Mouse (Mus musculus) bone marrow, adult 2 months (tissue): ENCODE data around the gene Arhgap22. TPM values are rescaled to one million over a fixed set of nuclear protein-coding genes. Genes with fewer than 3 reads are reported as not detected.

Source experiments
- H3K27ac ChIP-seq: fragments of 200-500 bp; 2 replicates; pipeline ENCODE4 v1.5.1; 2012; ENCODE audit warnings: low read depth, mild to moderate bottlenecking, control low read depth, inconsistent platforms, low read length; ENCODE audit not compliant: control insufficient read depth, poor library complexity, insufficient read depth
- H3K4me1 ChIP-seq: fragments of 200-500 bp; 2 replicates; pipeline ENCODE4 v1.6.1; 2011; ENCODE audit warnings: low read length; ENCODE audit not compliant: control insufficient read depth, insufficient read depth
- H3K4me3 ChIP-seq: fragments of 200-500 bp; replicated peaks from 2 replicates; pipeline ENCODE3; 2011; ENCODE audit warnings: mild to moderate bottlenecking, low read depth, low read length, control low read depth; ENCODE audit not compliant: control insufficient read depth
- CTCF ChIP-seq: fragments of 200-500 bp; IDR thresholded peaks from 2 replicates; pipeline ENCODE4 v1.5.1; 2011; ENCODE audit warnings: low read length, control low read depth; ENCODE audit not compliant: control insufficient read depth, insufficient read depth
- POLR2A ChIP-seq: fragments of 200-500 bp; IDR thresholded peaks from 2 replicates; pipeline ENCODE4 v1.6.1; 2011; ENCODE audit warnings: low read depth, mild to moderate bottlenecking, control low read depth, low read length, borderline replicate concordance; ENCODE audit not compliant: control insufficient read depth
- WGBS: fragments of 180-500 bp; shearing (Covaris S2); methylation state at CpG from one replicate; pipeline ENCODE4 v1.1.7; 2018; 5-methylcytosine and 5-hydroxymethylcytosine counted together
- polyA plus RNA-seq: library from polyadenylated mRNA; stranded (reverse); fragments of >200 nt; gene quantifications from 2 replicates; pipeline ENCODE4 v1.2.4, GENCODE M21; 2011; ENCODE audit warnings: low replicate concordance; ENCODE audit not compliant: missing spikeins, insufficient read depth, insufficient read length

The Arhgap22 gene
- 1.3 TPM in 1 of 2 replicates, not detected in the other for polyA plus RNA-seq

DNA sequence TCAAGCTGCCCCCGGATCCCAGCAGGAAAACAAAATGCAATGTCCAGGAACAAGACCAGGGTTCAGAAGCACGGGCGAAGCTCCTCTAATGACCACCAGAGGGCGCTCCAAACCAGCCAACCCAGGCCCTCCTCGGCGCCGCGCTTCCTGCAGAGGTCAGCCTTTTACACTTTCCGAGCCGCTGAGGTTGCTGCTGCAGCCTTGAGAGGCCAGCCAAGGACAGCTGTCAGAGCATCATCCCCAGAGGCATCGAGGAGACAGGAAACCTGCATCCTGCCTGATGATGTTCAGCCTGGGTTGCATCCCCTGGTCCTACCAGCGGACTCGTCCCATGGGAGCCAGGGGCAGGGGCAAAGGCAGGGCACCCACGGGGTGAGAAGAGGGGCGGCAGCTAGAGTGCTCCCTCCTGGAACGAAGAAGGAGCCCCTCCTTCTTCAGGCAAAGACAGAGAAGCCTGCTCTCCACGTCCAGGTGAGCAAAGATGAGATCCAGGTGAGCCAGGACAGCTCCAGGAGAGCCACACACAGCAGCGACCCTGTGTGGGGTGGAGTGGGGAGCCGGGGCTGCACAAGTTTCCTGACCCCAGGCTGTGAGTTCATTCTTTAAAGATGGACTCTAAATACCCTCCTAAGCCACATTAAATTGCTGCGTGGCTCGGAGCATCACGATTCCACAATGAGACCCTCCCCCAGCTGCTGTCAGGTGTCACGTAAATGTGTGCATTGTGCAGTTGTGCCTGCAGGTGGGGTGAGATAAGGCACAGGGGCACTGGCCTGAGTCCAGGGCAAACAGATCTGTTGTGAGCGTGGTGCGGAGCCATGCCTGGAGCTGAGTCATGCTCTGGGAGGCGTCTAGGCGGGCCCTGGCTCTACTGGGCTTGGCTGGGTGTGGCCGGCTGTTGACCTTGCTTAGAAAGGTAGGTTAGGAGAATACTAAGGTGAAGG, at the start of gene Arhgap22:
Arhgap22 (plus strand) TSS at position 204 of the 944 bp plus-strand sequence.
- no peak within 1 kb of the TSS for H3K27ac ChIP-seq

DNA sequence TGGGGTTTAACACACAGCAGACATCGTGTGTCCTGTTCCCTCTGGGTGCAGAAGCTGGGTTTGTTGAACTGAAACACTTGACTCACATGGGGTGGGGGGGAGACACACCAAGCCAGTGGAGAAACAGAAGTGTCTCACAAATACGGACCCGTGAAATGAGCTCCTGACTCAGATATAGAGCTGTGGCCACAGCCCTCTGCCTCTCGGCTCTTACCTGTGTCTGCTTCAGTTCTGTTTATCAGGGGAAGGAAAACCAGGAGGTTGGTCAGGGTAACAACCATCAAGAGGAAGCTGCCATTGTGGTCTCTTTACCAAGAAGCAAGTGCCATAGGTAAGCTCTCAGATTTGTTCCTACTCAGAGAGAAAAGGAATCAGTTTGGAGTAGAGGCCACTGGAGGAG, 45.1 kb upstream of the Arhgap22 start:
- TF ChIP-seq CTCF = no peak
- TF ChIP-seq POLR2A = no peak
- H3K4me3 ChIP-seq = no peak overlapping the region
- no peak overlapping the region for H3K27ac ChIP-seq
- H3K4me1 ChIP-seq = peaks cover 5% of the 10 kb centered on the region; the same call in 1 of the 2 replicates
- WGBS = 32% methylated on average over 4 of the region's 4 CpGs

More for the DNA sequence above, at the start of gene Arhgap22:
- 4% methylated on average over 28 of the region's 28 CpGs for WGBS
- TF ChIP-seq CTCF (peak; percentile 93), POLR2A (0 out of 2 replicates have a peak, but pooled peaks have one; percentile 16)
- H3K4me3 ChIP-seq = no peak within 1 kb of the TSS
- H3K4me1 ChIP-seq = no peaks in the 10 kb centered on the region; the same call in 1 of the 2 replicates

DNA sequence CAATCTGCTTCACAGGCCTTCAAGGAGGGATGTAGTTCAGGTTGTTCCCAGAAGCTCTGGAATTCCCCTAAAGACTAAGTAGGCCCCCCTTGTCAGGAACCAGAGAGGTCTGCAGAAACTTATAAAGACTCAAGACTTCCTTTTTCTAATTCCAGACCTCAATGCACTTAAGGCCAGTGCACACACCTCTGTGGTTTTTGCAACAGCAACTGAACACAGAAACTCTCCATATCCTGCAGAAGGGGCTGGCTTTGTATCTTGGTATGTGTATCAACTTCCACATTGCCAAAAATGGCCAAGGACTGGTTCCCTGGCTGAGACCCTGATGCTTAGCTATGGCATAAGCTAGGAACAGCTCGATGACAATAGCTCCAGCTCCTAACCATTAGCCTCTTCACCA, 41.9 kb upstream of the Arhgap22 start:
- TF ChIP-seq POLR2A (no peak), CTCF (no peak)
- Histone ChIP-seq H3K4me3 (no peak overlapping the region), H3K27ac (no peak overlapping the region), H3K4me1 (peaks cover 12% of the 10 kb centered on the region)
- WGBS = 7% methylated on average over 1 of the region's 1 CpGs

DNA sequence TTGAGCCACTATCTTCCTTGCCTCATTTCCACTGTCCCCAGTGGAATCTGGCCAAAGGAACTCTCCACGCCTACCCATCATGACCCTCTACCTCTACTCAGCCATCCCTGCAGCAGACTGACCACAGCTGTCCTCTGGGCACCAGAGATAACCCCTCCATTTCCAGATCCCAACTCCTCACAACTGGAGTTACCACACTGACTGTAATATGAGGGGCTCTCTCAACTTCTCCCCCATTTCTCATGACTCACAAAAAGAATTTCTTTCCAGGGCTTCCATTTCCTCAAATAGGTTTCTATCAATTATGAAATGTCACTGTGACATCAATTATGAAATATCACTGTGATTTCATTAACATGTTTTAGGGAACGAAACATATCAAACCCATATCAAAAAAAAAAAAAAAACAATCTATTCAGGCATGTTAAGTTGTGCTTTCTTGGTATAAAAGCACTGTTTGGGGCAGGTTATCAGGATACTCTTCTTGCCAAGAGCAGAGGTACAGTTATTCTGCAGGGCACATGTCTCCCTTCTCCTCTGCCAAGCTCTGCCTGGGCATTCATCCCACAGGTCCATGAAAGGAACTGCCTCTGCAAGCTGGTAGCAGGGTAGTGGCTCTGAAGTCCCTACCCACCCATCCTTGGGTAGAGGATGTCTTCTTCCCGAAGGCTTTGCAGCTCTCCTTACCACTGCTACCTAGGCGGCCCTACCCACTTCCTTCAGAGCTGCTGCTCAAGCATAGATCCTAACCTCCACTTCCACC, 38.6 kb upstream of the Arhgap22 start:
- no peak overlapping the region for H3K27ac ChIP-seq
- no peak overlapping the region for H3K4me3 ChIP-seq
- 31% methylated on average over 4 of the region's 4 CpGs for WGBS
- peaks cover 12% of the 10 kb centered on the region for H3K4me1 ChIP-seq
- TF ChIP-seq CTCF = no peak
- no peak for TF ChIP-seq POLR2A

DNA sequence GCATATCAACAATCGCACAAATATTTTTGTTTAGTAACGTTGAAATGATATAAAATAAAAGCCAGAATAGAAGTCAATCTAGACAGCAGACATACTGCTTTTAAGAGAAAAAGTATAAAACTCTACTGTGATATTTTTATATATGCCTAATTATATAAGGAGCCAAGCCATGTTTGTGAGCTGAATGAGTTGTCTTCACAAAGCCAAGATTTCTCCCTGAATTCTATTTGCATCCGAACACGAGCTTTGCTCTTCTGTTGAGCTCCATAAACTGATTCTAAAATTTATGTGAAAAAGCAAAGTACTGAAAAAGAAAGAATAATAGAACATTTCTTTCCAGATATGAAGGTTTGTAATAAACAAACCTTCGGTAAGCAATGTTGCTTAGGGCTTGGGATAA, 33.7 kb upstream of the Arhgap22 start:
- WGBS = 87% methylated on average over 5 of the region's 5 CpGs
- no peak for TF ChIP-seq CTCF
- TF ChIP-seq POLR2A = no peak
- Histone ChIP-seq H3K4me3 (no peak overlapping the region), H3K27ac (no peak overlapping the region), H3K4me1 (peaks cover 7% of the 10 kb centered on the region)

DNA sequence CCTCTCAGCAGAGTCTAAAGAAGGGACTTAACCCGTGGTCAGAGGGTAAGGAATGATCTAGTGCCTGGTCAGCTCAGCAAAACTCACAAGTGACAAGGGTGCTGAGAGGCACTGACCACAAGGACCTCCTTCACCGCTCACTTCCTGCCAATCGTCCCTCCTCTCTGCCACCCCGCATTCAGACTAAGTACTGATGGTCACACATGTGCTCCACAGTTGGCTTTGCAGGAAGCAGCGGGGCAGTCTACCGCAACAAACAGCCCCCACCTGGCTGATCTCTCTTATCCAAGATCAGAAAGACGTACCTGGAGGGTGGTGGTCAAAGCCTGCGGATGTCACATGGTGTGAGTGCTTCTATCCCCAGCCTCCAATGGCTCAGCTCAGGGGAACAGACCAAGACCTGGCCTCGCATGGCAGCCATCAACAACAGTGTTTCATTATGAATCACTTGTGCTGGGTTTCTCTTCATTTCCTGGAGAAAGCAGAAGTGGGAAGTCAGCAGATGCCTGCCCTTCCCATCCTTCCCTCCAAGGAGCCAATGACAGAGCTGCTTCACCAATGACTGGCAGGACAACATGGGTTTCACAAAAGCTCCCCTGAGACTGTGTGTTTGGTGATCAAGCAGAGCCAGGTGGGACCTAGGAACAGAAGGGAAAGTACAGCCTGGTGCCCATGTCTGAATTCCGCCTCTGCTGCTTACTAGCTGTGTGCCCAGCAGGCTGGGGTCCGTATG, 28.6 kb upstream of the Arhgap22 start, which contains the start of gene Wdfy4:
Wdfy4 (minus strand) TSS at position 441 of the 733 bp plus-strand sequence.
- Histone ChIP-seq H3K27ac (peak within 1 kb of the TSS; percentile 94), H3K4me1 (peaks cover 5% of the 10 kb centered on the region; the same call in 1 of the 2 replicates), H3K4me3 (peak within 1 kb of the TSS; percentile 90)
- WGBS = 5% methylated on average over 11 of the region's 11 CpGs
- TF ChIP-seq CTCF = no peak
- no peak for TF ChIP-seq POLR2A

DNA sequence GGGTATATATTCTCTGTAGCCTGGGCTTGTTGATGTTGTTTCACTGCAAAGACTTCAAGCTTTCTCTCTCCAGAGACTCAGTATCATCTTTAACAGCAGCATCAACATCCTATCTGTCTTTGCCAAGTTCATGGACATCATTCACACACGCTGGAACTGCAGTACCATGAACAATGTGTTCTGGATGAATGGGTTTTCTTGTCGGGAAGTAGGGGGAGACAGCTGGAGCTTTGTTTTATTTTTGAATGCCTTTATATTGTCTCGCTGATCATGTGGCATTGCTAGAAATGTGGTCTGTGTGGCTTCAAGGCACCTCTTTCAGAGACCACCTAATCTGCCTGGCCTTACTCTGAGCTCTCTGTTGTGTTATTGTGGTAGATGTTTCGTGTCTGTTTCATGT, 26.6 kb upstream of the Arhgap22 start:
- 79% methylated on average over 4 of the region's 4 CpGs for WGBS
- peaks cover 6% of the 10 kb centered on the region for H3K4me1 ChIP-seq
- no peak overlapping the region for H3K27ac ChIP-seq
- TF ChIP-seq POLR2A = no peak
- no peak for TF ChIP-seq CTCF
- H3K4me3 ChIP-seq = no peak overlapping the region
